Comparison of ENCODE assay signal across 11 mouse cellular contexts in genomic region chr10:51945701-51946100, GRCm38 (mm10).
DNase-seq lines count a peak whose midpoint lies in the region; ATAC-seq and TF ChIP-seq lines count a peak whose summit lies in the region.
"Had no signal": no experiment of that assay in that cellular context is flagged by ENCODE, and none has a peak within 500 bp of the region (broad histone marks: within the 10 kb centered on the region; RNA-seq: fewer than 3 reads in every experiment).

No protein-coding gene starts in this region.

- no peak overlapping the region for H3K4me3 ChIP-seq in heart, adult 2 months
- no peak overlapping the region for H3K4me3 ChIP-seq in heart, embryonic 10.5 days
- no peak overlapping the region for H3K4me3 ChIP-seq in forebrain, embryonic 14.5 days (ENCODE audit: low read depth, low read length)
- H3K4me3 ChIP-seq in limb, embryonic 13.5 days, result no peak overlapping the region
- H3K4me3 ChIP-seq: midbrain, embryonic 10.5 days had no signal

- no peaks in the 10 kb centered on the region for H3K36me3 ChIP-seq in heart, adult 2 months (ENCODE audit: control insufficient read depth, insufficient read depth, low read length)
- H3K36me3 ChIP-seq in heart, embryonic 10.5 days, result no peaks in the 10 kb centered on the region
- no peaks in the 10 kb centered on the region for H3K36me3 ChIP-seq in forebrain, embryonic 14.5 days (ENCODE audit: control insufficient read depth, insufficient read depth, low read length)
- H3K36me3 ChIP-seq in limb, embryonic 13.5 days, result no peaks in the 10 kb centered on the region
- H3K36me3 ChIP-seq: midbrain, embryonic 10.5 days had no signal

- H3K4me1 ChIP-seq in heart, adult 2 months (ENCODE audit: control insufficient read depth, insufficient read depth, low read length), result no peaks in the 10 kb centered on the region; the same call in 1 of the 2 replicates
- H3K4me1 ChIP-seq in heart, embryonic 10.5 days, result 0 out of 2 replicates have a peak, but pooled peaks cover 8% of the 10 kb centered on the region
- no peaks in the 10 kb centered on the region for H3K4me1 ChIP-seq in forebrain, embryonic 14.5 days (ENCODE audit: control insufficient read depth, insufficient read depth, low read length)
- peaks cover 4% of the 10 kb centered on the region; the same call in 1 of the 2 replicates for H3K4me1 ChIP-seq in limb, embryonic 13.5 days

- peak; percentile 73; the same call in 1 of the 2 replicates for ATAC-seq in forebrain, embryonic 14.5 days
- ATAC-seq in limb, embryonic 13.5 days (ENCODE audit: low FRiP score, low read depth), result peak; percentile 55

- no peak overlapping the region for H3K4me2 ChIP-seq in forebrain, embryonic 14.5 days (ENCODE audit: low read length)
- H3K4me2 ChIP-seq in limb, embryonic 13.5 days (replicated peaks), result no peak overlapping the region

- H3K27me3 ChIP-seq in heart, adult 2 months (ENCODE audit: control insufficient read depth, insufficient read depth, low read length), result no peaks in the 10 kb centered on the region
- H3K27me3 ChIP-seq in heart, embryonic 10.5 days (ENCODE audit: insufficient read depth, poor library complexity, severe bottlenecking), result no peaks in the 10 kb centered on the region
- H3K27me3 ChIP-seq in forebrain, embryonic 14.5 days (replicated peaks; ENCODE audit: control insufficient read depth, insufficient read depth, low read length), result no peaks in the 10 kb centered on the region
- no peaks in the 10 kb centered on the region for H3K27me3 ChIP-seq in limb, embryonic 13.5 days

- no peaks in the 10 kb centered on the region for H3K9me3 ChIP-seq in heart, embryonic 10.5 days
- no peaks in the 10 kb centered on the region for H3K9me3 ChIP-seq in forebrain, embryonic 14.5 days (replicated peaks; ENCODE audit: control insufficient read depth, low read length)
- no peaks in the 10 kb centered on the region for H3K9me3 ChIP-seq in limb, embryonic 13.5 days
- H3K9me3 ChIP-seq: midbrain, embryonic 10.5 days had no signal

- no peaks in the 10 kb centered on the region for H3K79me2 ChIP-seq in heart, adult 2 months (replicated peaks; ENCODE audit: control insufficient read depth, insufficient read depth, low read length)

- peak in 1 of 2 experiments; percentile 57 for DNase-seq in heart, adult 2 months
- no peak for DNase-seq in heart, embryonic 10.5 days (ENCODE audit: low spot score)
- peak; percentile 37 for DNase-seq in embryo, embryonic 10.5 days (ENCODE audit: low spot score)
- DNase-seq in forebrain, embryonic 14.5 days (ENCODE audit: low spot score), result peak; percentile 37
- no peak for DNase-seq in adrenal gland, adult 2 months
- DNase-seq in layer of hippocampus, adult 9-10 months (ENCODE audit: low spot score), result no peak
- DNase-seq: cerebellum, adult 9-11 months; kidney, adult 9 months had no signal

- no peak for TF ChIP-seq POLR2A in heart, adult 2 months (IDR thresholded peaks at IDR 0.05; ENCODE audit: insufficient read depth, low read depth, low read length)

- no peak for TF ChIP-seq EP300 in heart, adult 2 months (IDR thresholded peaks at IDR 0.05; ENCODE audit: insufficient read depth, low read depth, low read length)

- peak; percentile 43 for TF ChIP-seq CTCF in heart, adult 2 months (IDR thresholded peaks at IDR 0.05)

- H3K27ac ChIP-seq in heart, adult 2 months, result peak overlapping the region; percentile 52
- no peak overlapping the region for H3K27ac ChIP-seq in heart, embryonic 10.5 days
- no peak overlapping the region for H3K27ac ChIP-seq in forebrain, embryonic 14.5 days (ENCODE audit: low read depth, low read length)
- H3K27ac ChIP-seq in limb, embryonic 13.5 days, result no peak overlapping the region
- H3K27ac ChIP-seq: liver, embryonic 14.5 days; midbrain, embryonic 10.5 days had no signal

- intact Hi-C loops in heart, adult 2 months (cut with DNase I), result no loop called here

- 35% methylated on average over 4 of the region's 4 CpGs for WGBS in heart, adult 2 months
- WGBS in heart, embryonic 10.5 days, result 56% methylated on average over 4 of the region's 4 CpGs
- WGBS in forebrain, embryonic 14.5 days, result 36% methylated on average over 4 of the region's 4 CpGs
- 38% methylated on average over 4 of the region's 4 CpGs for WGBS in limb, embryonic 13.5 days

- H3K9ac ChIP-seq in heart, adult 2 months (ENCODE audit: low read depth, low read length), result no peak overlapping the region
- H3K9ac ChIP-seq in forebrain, embryonic 14.5 days (ENCODE audit: low read length), result no peak overlapping the region
- no peak overlapping the region for H3K9ac ChIP-seq in limb, embryonic 13.5 days
- H3K9ac ChIP-seq: liver, embryonic 14.5 days had no signal

Comparison
In these comparisons a context has a peak if more than half of its experiments do, and no peak if none do; other contexts are left out.
1. DNase-seq: peak in embryo, embryonic 10.5 days (single experiment) and forebrain, embryonic 14.5 days (single experiment); none in heart, embryonic 10.5 days (single experiment), adrenal gland, adult 2 months (single experiment) and layer of hippocampus, adult 9-10 months (single experiment).